Mouse (Mus musculus) kidney, adult 2 months (tissue): ENCODE measurements around the gene Tnfaip8l3.
"Not testable (repeated sequence)": the region's sequence is repeated elsewhere in the genome, so short reads cannot be mapped to it uniquely, and the experiment has no call there.

ENCODE experiments used
- CTCF ChIP-seq: fragments of 200-500 bp; conservative IDR thresholded peaks from 2 replicates; pipeline ENCODE4 v1.5.1; 2011; ENCODE audit warnings: low read depth, mild to moderate bottlenecking, control low read depth, low read length, moderate library complexity, mixed read lengths; ENCODE audit not compliant: insufficient read depth, insufficient read length
- POLR2A ChIP-seq: fragments of 200-500 bp; IDR thresholded peaks from one replicate; pipeline ENCODE4 v1.6.1; 2011; ENCODE audit warnings: low read depth, low read length, control low read depth

- not testable (repeated sequence) for TF ChIP-seq POLR2A, CTCF
Measured at GRCm38 (mm10) chr9:53992567-53992966, 75.6 kb downstream of the Tnfaip8l3 start.
